Mouse (Mus musculus) spleen, postnatal 14 days (tissue): ENCODE measurements around the gene Lysmd3.
"Not testable (repeated sequence)": the region's sequence is repeated elsewhere in the genome, so short reads cannot be mapped to it uniquely, and the experiment has no call there.

Experiments used
- DNase-seq, 2 experiments: peaks; one replicate each; pipeline ENCODE4 v3.0.0; 2021 to 2022; ENCODE audit warnings: low spot score in 2 of 2

The Lysmd3 gene

DNA sequence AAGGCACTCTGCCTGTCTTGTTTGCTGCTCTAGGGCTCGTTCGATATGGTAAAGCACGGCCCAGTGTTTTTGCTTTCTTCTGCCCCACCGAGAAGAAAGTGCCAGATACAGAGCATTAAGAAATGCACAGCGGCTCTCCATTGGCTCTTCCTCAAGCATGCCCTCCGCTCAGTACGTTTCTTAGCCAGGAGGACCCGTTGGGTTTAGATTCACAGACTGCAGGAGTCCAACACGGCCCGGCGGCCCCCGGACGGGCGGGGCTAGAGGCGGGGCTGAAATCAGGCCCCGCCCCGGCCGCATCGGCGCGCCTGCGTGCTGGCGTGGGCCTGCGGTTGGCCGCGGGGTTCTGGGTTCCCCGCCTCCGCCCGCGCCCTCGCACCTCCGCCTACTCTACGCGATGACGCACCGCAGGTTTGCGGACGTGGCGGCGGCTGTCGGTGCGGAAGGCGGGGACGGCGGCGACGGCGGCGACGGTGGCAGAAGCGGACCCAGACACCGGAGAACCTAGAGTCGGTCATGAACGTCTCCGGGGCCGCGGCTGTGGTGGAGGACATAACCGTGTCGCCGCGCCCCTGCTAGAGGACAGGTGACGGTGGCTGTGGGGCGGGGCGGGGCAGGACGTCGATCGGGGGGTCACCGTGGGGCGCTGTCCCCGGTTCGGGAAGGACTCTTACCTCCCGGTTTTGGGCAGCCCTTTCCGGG lies at the start of gene Lysmd3:
Gene Lysmd3 (plus strand): TSS at position 313 of the 702 bp plus-strand sequence.
- DNase-seq, result peak; percentile 85 to 91

DNA sequence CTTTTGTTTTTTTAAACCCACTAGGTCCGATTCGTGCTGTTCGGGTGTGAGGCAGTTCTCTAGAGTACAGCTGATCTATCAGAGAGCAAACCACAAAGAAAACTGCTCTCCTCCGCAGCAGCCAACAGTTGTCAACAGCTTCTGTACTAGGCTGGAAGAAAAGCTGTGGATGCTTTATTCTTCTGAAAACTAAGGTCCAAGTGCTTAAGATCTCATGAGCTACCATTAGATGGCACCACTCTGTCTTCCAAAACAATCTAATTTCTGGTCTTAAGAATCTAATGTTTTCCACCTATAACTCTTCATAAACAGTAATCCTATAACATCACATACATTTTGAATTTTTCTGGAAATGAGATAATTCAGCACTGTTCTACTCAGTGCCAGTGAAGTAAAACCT lies 47.1 kb upstream of the Lysmd3 start:
- DNase-seq, result no peak

DNA sequence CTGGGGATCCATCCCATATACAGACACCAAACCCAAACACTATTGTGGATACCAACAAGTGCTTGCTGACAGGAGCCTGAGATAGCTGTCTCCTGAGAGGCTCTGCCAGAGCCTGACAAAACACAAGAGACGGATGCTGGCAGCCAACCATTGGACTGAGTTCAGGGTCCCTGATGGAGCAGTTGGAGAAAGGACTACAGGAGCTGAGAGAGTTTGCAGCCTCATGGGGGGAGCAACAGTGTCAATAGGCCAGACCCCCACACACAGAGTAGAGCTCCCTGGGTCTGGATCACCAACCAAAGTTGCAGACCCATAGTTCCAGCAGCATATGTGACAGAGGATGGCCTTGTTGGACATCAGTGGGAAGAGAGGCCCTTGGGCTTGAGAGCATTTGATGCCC lies 29.6 kb upstream of the Lysmd3 start:
- not testable (repeated sequence) for DNase-seq

DNA sequence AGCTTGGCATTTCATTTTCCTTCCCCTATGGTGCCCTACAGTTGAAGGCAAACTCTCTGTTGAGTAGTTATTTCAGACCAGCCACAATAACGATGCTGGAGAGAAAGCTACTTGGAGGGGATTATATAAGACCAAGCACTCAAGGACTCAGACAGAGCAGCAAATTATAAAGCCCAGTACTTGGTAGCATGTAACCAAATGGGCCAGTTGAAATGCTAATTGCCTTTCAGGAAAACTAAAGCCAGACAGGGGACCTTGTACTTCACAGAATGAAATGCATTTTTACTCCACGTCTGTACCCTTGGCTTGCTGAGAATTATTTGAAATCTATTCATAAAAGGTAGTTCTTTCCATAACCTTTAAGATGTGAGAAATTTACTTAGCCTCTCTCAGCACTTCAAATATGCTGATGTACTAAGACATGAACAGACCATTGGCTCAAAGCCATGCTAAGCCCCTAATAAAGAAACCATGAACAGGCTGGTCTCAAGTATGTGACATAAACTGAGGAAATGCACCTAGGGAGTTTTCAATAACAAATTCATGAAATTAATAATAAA lies 28.8 kb upstream of the Lysmd3 start:
- DNase-seq, result no peak

DNA sequence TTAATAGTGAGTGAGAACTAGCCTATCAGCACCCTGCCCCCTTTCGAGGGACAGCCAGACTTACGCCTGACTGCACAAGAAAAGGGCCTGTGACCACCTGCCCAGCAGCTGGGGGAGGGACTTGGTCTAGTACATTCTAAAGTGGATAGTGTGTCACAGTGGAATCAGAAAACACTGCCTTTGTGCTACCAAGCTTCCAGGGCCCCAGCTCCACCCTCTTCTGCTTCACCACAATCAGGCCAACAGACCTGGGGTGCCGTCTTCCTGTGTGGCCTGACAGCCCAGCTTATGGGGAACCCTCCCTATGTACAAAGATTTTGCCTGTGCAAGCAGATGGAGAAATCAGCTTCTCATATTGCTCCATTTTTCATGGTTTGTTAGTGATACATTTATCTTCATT lies 28.1 kb upstream of the Lysmd3 start:
- DNase-seq, result no peak

DNA sequence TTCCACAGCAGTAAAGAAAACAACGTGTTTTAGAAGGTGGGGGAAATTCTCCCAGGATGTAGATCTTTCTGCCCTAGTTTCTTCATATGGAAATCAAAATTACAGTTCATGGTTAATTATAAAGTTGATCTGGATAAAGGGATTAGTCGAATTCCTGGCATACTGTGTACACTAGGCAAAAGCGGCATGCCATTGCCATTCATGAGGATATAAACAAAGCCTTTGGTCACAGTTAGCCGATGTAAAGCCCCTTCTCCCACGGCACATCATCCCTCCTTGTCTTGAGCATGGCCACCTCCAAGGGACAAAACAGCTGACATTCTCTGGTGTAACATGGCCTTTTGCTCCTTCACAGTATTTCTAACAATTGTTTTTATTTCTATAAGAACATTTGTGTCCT lies 26.9 kb upstream of the Lysmd3 start:
- DNase-seq, result no peak

DNA sequence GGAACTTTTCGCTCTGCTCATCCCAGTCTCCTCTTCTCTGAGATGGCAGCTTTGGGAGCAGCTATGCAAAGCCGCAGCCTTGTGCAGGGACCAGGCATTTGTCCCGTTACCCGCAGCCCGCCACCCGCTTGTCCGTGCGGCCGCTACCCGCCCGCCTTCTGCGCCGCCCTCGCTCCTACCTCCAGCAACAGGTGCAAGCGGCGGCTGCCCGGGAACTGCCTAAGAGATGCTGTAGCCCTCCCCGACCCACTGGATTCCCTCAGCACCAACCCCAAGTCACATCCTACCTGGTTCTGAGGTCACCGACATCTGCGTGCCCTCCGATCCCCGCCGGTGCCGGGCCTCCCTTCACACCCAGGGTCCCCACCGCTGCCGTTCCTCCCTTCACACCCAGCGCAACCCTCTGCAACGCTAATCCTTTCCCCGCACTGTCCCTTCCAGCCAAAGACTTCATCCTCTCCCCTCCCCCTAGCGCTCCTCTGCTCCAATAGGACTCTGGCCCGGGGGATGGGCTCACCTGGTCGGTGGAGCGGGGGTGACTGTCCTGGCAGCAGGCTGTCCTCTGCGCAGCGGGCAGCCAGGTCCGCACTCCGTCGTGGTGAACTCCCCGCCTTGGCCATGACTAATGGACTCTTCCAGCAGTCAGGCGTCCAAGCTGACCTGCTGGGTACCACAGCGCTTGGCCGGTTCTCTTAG lies 24.6 kb upstream of the Lysmd3 start, which contains the start of gene Adgrv1:
Gene Adgrv1 (minus strand): TSS at position 435 of the 696 bp plus-strand sequence.
- no peak for DNase-seq

DNA sequence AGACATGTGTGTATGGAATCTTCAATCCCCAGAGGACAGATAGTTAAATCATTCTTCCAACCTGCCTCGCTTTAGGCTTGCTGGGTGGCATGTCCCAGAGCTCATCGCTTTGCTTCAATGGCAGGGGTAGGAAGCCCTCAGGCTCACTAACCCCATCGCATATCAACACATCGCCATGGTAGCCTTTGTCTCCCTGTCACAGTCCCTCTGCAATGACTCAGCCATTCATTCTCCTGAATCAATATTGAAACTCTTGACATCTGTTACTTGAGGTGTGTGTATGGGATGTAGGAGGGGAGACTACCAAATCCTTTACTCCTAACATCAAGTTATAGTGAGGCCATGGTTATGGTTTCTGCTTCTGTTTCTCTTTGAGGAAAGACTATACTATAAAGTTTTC lies 17.8 kb upstream of the Lysmd3 start:
- no peak for DNase-seq

DNA sequence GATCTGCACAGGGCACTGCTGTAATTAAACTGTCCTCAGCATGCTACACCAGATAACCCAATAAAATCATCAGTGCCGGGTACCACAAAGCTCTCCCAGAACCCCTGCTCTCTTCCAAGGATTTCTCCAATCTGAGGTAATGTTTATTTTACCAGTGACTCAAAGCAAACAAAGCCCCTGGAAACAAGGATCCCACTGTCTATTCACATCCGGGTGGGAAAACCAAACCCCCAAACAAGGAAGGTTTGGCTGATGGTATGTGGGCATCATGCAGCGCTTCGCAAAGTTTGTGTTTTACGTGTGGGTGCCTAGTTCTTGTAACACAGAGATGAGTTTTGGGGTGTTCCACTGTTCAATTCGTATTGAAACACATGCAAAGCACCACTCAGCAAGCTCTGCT lies 16.6 kb upstream of the Lysmd3 start:
- DNase-seq, result no peak

DNA sequence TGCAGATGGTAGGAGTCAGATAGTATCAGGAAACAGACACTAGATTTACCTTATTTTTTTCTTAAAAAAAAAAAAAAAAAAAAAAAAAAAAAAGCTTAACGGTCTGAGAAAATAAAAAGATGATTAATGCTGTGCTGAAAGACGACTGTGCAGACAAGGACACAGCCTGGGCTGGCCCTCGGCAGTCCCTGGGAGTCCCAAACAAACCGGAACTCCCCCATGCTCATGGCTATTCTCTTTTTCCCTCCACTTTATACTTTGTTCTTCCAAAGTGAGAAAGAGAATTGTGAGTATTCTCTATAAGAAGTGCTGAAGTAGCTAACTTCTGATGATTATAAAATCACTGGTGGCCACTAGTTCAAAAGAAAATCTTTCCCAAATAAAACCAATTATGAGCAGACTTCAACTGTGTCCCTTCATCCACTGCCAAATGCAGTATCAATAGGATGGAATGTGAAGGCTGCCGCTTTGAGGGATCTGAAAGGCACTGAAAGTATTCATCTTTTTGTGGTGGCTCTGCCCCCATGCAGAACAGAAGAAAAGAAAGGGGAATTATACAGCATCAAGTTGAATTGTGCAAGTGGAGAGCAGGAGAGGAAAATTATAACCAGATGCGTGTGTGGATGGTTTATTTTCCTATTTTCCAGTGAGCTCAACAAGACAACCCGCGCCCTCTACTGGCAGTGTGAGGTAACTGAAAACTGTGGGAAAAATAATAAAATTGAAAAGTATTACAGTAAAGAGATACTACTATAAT lies 16.0 kb upstream of the Lysmd3 start:
- DNase-seq, result peak in 1 of 2 experiments; percentile 41

DNA sequence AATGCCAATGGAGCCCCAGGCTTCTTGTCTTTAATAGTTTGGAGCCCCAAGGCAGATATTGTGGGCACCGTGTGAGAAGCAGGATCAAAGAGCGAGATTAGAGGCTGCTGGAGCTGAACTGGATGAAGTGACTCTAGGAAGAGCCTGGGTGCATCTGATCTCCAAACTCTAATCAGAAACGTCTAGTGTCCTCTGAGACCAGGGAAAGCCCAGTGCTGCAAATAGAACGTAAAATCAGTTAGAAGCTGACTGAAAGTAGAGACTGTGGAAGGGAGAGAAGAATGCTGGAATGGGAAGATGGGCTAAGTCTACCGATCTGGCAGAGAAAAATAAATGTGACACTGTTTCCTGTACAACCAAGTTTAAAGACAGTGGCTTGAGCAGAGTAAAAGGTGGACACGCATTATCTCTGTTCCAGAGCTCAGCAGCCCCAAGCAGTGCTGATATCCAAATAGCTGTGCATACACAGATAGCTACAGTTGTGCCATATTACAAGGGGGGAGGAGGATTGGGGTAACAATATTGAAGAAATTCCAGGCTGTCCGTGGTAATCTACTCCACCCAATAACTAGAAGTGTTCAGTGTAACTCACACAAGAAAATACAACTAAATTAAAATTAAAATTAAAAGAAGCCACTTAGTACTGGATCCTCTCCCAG lies 14.8 kb upstream of the Lysmd3 start:
- DNase-seq, result no peak

DNA sequence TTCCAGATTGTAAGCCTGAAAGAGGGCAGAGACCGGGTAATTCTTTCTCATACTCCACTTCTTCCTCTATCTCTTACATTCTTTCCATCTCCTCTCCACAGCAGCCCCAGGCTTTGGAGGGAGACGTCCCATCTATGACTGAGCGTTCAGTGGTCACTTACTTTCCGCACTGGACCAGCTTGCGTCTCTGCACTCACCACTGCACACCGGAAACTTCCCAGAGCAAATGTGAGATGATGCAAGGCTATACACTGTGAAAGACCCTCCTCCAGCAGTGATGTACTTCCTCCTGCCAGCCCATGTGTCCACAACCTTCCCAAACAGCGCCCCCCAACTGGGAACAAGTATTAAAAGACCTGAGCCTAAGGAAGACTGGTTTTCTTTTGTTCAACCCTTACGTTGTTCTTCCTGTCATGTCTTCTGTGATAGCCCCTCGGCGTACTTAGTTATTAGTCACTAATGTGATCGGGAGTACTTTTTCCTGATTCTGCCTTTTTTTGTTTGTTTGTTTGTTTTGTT lies 13.4 kb upstream of the Lysmd3 start:
- no peak for DNase-seq

DNA sequence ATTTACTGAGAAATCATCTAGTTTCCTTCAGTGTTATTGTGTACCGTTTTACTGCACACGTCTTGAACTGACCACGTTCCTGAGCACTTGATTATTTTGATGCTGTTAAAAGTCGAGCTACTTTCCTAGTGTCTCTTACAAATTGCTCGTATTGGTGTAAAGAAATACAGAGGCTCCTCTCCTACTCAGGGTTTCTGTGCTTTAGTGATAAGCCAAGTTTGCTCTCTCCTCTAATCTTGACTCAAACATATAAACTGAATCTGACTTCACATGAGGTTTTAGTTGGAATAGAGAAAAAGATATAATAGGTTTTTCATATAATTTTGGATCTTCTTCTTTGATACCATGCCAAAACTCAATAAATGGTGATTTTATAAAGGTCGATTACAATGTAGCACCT lies 11.1 kb upstream of the Lysmd3 start:
- DNase-seq, result no peak

DNA sequence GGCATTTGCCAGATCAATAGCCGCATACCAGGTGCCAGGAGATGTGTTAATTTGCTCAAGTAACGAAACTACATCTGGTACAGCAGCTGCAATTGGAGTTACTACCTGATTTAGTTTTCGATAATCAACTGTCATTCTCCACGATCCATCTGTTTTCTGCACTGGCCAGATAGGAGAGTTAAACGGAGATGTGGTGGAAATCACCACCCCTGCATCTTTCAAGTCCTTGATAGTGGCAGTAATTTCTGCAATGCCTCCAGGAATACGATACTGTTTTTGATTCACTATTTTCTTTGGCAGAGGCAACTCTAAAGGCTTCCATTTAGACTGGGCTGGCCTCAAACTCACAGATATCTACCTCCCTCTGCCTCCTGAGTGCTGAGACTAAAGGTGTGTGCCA lies 7.1 kb upstream of the Lysmd3 start:
- DNase-seq, result not testable (repeated sequence)

DNA sequence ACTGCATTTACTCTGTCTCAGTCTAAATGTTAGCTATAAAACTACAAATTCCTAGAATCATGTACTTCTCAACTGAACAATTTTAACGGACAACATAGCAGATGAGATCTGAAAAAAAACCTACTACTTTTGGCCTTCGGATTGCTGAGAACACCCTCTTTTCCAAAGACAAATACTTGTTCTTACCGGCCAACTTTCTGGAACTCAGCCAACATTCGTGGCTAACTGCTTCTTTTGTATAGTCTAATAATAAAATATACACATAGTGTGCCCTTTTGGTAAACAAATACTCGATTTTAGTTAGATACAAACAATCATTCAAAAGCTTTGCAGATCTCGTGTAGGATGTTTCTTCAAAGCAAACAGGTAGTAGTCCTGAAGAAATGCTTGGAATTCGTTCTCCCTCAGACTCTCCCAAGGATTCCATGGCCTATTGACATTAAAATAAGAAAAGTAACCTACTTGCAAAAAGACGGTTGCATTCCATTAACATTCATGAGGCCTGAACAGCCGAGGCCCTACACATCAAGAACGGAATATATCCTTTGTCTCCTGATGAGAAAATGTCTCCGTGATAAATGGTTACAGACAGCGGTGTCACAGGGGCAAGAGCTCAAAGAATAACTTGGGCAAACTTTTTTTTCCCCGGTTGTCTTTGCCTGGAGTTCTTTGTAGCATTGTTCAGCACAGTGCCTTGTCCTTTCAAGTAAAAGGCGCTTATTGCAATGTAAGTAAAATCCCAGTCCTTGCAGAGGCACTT lies 1.2 kb upstream of the Lysmd3 start:
- no peak for DNase-seq

DNA sequence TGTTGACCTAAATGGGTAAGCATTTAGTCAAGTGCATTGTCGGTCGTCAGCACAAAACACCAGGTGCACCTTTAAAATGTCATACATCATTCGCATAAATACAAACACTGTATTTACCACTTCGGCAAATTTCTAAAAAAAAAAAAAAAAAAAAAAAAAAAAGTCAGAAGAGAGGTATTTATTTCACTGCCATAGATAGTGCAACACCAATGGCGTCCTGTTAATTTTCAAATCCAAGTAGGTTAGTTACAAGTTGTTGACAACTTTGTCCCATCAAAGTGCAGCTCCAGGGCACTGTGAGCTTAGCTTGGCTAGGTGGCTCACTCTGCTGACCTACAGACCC lies 484 bp upstream of the Lysmd3 start:
- DNase-seq, result no peak

DNA sequence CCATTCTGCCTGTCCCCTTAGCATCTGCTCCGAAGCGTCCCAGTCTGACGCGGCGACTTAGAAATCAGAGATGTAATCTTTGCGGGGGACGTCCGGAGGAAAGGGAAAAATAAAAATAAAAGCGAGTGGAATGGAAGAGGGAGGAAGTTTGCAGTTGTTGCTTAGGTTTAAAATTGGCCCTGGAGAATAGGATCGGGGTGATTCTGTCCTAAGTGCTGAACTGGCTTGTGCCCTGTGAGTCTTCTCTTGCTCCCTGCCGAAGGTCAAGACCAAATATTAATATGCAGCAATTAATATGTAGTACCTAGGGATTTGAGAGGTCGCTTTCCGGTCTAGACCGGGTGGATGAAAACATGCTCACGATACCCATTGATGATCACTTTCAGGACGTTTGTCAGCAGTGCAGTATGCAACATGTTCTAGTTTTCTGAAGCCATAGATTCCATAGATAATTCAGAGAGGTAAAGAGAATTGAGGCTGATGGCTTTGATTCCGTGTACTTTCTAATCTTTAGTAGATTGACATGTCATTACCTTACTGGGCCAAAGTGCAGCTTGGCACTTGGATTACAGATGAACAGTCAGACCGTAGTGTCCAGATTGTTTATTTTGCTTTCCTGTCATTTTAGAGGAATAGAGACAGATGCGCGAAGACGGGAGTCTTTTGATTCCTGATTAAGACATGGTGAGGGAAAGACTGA lies 740 bp downstream of the Lysmd3 start:
- DNase-seq, result no peak

DNA sequence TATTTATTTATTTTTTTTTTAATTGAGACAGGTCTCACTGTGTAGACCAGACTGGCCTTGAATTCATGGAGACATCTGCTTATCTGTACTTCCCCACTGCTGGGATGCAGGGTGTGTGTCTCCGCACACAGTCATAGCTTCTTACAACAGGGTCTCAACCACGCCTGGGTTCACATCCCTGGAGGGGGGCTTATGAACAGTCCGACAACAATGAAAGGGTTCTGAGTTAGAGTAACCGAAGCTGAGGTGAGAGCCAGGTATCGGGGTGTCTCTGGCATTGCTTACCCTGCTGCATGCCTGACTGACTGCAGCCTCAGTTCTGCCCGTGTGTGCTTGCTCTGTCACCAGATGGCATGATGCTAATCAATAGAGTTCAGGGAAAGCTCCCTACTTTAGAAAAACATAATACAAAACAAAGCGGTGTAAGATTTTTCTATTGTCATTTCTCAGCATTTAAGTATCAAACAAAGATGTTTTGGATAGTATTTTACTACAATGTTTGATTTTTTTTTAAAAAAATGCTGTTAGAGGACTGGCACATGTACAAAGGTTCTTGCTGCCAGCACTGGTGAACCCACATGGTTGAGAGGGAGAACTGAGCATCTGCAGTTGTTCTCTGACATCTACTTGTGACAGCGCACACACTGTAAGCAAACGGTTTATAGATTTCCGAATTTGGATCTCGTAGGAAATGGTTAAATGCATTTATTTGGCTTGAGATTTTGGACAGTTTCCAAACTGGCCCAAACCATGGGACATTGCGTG lies 6.3 kb downstream of the Lysmd3 start:
- no peak for DNase-seq

DNA sequence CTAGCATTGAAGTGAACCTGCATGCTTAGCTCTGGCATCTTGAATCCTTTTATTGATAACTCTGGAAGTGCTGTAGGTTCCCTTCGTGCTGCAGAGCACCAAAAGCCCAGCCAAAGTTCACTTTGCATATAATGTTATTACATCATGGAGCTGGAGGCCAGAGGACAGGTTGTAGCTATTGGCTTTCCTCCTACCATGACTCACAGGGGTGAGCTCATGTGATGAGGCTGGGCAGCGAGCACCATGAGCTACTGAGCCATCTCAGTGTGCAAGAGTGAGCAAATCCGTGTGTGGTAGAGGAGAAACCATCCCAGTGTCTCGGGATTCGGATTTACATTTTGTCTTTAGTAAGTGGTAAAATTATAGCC lies 6.9 kb downstream of the Lysmd3 start:
- DNase-seq, result no peak

DNA sequence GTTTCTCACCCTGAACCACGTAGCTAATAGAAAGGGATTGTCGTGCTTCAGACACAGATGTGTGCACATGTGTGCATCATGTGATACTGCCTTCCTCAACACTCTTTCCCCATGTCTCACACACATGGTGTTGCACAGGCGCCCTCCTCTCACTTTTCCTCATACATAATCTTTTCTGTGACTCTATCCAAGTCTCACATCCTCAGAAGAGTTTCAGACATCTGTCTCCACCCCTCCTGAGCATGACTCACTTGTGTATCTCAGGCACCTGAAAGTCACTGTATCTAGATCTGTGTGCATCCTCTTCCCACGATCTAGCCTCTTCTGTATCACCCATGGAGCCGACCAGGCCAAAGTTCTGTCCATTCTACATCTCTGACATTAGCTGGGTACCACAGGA lies 10.2 kb downstream of the Lysmd3 start:
- no peak for DNase-seq
